Mouse (Mus musculus) E14TG2a.4 (cell line): ENCODE measurements around the gene Plppr2.

Experiments
- CTCF ChIP-seq: conservative IDR thresholded peaks from 2 replicates; pipeline ENCODE4 v1.5.1; 2014; ENCODE audit warnings: low read length
- NANOG ChIP-seq: IDR thresholded peaks from 2 replicates; pipeline ENCODE4 v1.6.1; 2014; ENCODE audit warnings: borderline replicate concordance, low read length, mixed read lengths
- POU5F1 ChIP-seq: IDR thresholded peaks from 2 replicates; pipeline ENCODE4 v1.6.1; 2014; ENCODE audit warnings: low read length, borderline replicate concordance

DNA sequence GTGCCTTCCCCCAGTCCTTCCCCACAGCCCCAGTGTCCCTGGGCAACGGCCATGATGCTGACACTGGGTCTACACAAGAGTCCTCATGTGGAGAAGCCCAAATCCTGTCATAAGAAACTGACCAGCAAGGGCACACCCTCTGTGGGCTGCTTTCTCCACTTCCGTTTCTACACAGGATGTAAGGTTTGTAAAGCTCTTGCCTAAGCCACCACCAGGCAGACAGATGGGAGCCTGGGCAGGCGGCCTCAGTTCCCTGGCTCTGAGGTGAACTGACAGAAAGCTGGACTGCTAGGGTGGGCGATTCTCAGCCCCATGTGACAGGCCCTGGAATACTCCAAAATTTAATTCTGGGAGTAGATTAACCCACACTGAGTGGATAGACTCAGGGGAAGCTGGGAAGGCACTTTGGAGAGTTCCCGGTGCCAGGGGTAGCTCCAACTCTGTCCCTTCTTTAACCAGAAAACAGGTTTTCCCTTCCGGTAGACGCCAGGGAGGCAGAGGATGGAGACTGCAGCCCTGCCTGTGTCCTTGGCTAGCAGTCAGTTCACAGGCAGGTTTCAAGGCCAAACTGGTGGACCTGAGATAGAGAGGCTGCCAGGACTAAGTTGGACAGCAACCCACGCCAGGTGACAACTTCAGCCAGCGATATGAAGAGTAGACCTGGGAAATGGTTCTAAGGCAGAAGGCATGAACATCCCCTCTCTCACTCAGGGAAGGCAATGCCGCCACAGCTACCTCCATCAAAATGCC is 27.2 kb upstream of the Plppr2 start:
- TF ChIP-seq CTCF (no peak), POU5F1 (no peak), NANOG (no peak)
